Mouse (Mus musculus) hindbrain, embryonic 14.5 days (tissue): ENCODE measurements around the gene Raf1. TPM values are rescaled to one million over a fixed set of nuclear protein-coding genes. Genes with fewer than 3 reads are reported as not detected.

ENCODE experiments used
- ATAC-seq: fragments of 200-750 bp; cut with Nextera tagmentation; 2 replicates; pipeline ENCODE4 v1.8.0; 2017; ENCODE audit warnings: moderate number of reproducible peaks, mild to moderate bottlenecking, moderate TSS enrichment, moderate library complexity; ENCODE audit not compliant: low FRiP score
- DNase-seq: peaks from one replicate; pipeline ENCODE4 v3.0.0-alpha.2; 2015; ENCODE audit warnings: low spot score
- H3K27ac ChIP-seq: fragments of 300-500 bp; sonication (generic); 2 replicates; pipeline ENCODE4 v1.5.1; 2014; ENCODE audit warnings: mild to moderate bottlenecking, moderate library complexity
- H3K27me3 ChIP-seq: fragments of 300-500 bp; sonication (generic); 2 replicates; pipeline ENCODE4 v1.6.1; 2014; ENCODE audit warnings: mild to moderate bottlenecking, low read length, mixed read lengths; ENCODE audit not compliant: control insufficient read depth, insufficient read depth
- H3K36me3 ChIP-seq: fragments of 300-500 bp; sonication (generic); replicated peaks from 2 replicates; pipeline ENCODE4 v1.6.1; 2014; ENCODE audit not compliant: control insufficient read depth, insufficient read depth
- H3K4me1 ChIP-seq: fragments of 300-500 bp; sonication (generic); replicated peaks from 2 replicates; pipeline ENCODE4 v1.6.1; 2014; ENCODE audit warnings: antibody characterized with exemption, low read length, mixed read lengths; ENCODE audit not compliant: control insufficient read depth, insufficient read depth
- H3K4me2 ChIP-seq: fragments of 300-500 bp; sonication (generic); replicated peaks from 2 replicates; pipeline ENCODE4 v1.6.1; 2014; ENCODE audit warnings: mild to moderate bottlenecking, moderate library complexity
- H3K4me3 ChIP-seq: fragments of 300-500 bp; sonication (generic); replicated peaks from 2 replicates; pipeline ENCODE4 v1.5.1; 2014; ENCODE audit warnings: mild to moderate bottlenecking, low read length
- H3K9ac ChIP-seq: fragments of 300-500 bp; sonication (generic); 2 replicates; pipeline ENCODE4 v1.6.1; 2014
- H3K9me3 ChIP-seq: fragments of 300-500 bp; sonication (generic); 2 replicates; pipeline ENCODE4 v1.6.1; 2016; ENCODE audit warnings: low read length; ENCODE audit not compliant: control insufficient read depth
- WGBS: fragments of 180-500 bp; shearing (Covaris S2); extraction: QIAGEN DNeasy Blood & Tissue Kit; methylation state at CpG from one replicate; pipeline ENCODE4 v1.1.7; 2014; 5-methylcytosine and 5-hydroxymethylcytosine counted together
- polyA plus RNA-seq: library from polyadenylated mRNA; unstranded; fragments of >200 nt; fragmentation: Nextera tagmentation; extraction: Ambion mirVana; gene quantifications from 2 replicates; pipeline ENCODE4 v1.2.1, GENCODE M21; 2014

Raf1 gene
- polyA plus RNA-seq, 1 experiment from 2014 or later: 157 TPM

DNA sequence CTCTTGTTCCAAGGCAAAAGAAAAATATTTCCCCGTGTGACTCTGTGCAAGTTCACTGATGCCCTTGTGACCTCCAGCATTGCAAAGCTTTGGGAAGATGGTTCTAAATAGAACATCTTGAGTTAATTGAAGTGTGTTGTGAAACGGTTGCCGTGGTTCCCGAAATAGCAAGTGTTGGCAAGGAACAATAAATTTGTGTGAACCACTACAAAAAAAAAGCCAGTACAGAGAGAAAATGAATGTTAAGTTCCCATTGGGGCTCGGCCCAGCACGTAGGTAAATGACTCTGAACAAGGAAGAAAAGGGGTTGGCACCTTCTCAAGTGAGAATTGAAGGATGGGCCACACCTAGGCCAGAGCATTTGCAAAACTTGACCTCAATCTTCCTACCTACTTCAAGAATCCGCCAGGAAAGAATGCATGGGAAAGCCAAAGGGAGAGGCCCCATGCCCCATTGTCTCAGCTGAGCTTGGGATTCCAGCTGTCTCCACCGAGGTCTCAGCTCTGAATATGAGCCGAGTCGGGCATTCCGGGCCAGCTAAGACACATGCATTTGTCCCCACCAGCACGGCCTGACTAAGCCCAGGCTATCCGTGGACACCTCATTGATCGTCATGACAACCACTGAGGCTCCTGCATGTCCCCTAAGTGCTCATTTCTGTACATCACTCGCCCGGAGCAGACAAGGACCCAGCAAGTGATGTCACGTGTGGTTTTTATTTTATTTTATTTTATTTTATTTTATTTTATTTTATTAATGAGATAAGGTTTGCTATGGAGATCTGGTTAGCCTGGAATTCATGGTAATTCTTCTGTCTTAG, 21.5 kb upstream of the Raf1 start:
- no peak overlapping the region for H3K9ac ChIP-seq
- H3K27ac ChIP-seq: no peak overlapping the region
- WGBS: 40% methylated on average over 17 of the region's 17 CpGs
- ATAC-seq (no peak), DNase-seq (no peak)
- no peaks in the 10 kb centered on the region for H3K27me3 ChIP-seq
- no peak overlapping the region for H3K4me3 ChIP-seq
- no peak overlapping the region for H3K4me2 ChIP-seq
- no peaks in the 10 kb centered on the region for H3K9me3 ChIP-seq
- no peaks in the 10 kb centered on the region for H3K36me3 ChIP-seq
- no peaks in the 10 kb centered on the region for H3K4me1 ChIP-seq

DNA sequence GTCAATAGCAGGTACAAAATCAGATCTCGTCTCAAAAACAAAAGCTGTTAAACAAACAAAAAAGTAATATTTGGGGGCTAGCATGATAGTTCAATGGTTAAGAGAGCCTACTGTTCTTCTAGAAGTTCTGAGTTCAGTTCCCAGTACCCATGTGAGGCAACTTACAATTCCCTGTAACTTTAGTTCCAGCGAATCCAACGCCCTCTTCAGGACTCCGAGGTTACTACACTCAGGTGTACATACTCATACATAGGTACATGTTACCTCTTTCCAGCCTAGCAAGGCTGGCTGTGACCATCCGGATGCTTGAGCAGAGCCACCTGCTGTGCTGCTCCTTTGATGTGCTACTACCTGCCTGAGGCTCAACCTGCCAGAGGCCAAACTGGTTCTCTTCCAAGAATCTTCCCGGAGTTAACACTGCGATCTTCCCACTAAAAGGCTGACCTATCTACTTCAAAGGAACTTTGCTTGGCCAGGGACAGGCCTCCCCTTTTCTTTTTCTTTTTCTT, 20.3 kb upstream of the Raf1 start:
- Histone ChIP-seq H3K9me3 (no peaks in the 10 kb centered on the region), H3K36me3 (no peaks in the 10 kb centered on the region), H3K27ac (no peak overlapping the region), H3K4me2 (no peak overlapping the region), H3K9ac (no peak overlapping the region), H3K4me3 (no peak overlapping the region), H3K27me3 (no peaks in the 10 kb centered on the region), H3K4me1 (no peaks in the 10 kb centered on the region)
- ATAC-seq: no peak
- WGBS: 87% methylated on average over 7 of the region's 7 CpGs
- no peak for DNase-seq

- Histone ChIP-seq H3K27me3 (no peaks in the 10 kb centered on the region), H3K9me3 (no peaks in the 10 kb centered on the region), H3K27ac (no peak overlapping the region), H3K9ac (no peak overlapping the region), H3K4me2 (no peak overlapping the region), H3K36me3 (no peaks in the 10 kb centered on the region), H3K4me1 (no peaks in the 10 kb centered on the region), H3K4me3 (no peak overlapping the region)
- 55% methylated on average over 7 of the region's 7 CpGs for WGBS
- DNase-seq (no peak), ATAC-seq (no peak)
Observed at GRCm38 (mm10) chr6:115695124-115695523, 18.7 kb upstream of the Raf1 start.

- ATAC-seq (no peak), DNase-seq (no peak)
- Histone ChIP-seq H3K4me2 (no peak overlapping the region), H3K36me3 (no peaks in the 10 kb centered on the region), H3K4me1 (no peaks in the 10 kb centered on the region), H3K4me3 (no peak overlapping the region), H3K9ac (no peak overlapping the region), H3K27me3 (no peaks in the 10 kb centered on the region), H3K9me3 (no peaks in the 10 kb centered on the region), H3K27ac (no peak overlapping the region)
- 62% methylated on average over 9 of the region's 9 CpGs for WGBS
Observed at GRCm38 (mm10) chr6:115694441-115694842, 18.0 kb upstream of the Raf1 start.

DNA sequence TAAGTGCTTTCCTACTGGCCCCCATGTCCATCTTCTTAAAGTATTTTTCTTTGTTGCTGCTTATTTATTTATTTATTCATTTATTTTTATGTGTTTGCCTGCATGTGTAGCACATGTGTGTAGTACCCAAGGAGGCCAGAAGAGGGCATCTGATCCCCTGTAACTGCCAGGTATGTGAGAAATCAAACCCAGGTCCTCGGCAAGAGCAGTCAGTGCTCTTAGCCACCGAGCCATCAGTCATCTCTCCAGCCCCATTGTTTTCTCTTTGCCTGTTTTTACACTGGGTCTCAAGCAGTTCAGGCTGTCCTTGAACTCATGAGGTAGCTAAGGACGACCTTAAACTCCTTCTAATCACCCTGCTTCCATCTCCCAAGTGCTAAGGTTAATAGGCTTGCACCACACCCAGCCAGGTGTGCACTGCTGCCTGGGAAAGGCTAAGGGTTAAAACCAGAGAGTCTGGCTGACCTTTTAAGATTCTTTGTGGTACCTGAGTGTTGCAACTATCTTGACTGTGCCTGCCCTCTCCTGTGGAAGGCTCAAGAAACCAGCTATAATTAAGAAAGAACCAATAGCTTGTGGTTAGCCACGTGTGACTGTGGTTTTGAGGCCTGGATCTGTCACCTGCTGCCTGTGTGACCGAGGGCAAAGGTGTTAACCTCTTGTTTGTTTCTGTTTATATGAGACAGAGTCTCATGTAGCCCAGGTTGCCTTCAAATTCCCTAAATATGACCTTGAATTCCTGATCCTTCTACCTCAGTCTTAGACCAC, 16.7 kb upstream of the Raf1 start:
- DNase-seq (no peak), ATAC-seq (no peak)
- Histone ChIP-seq H3K9me3 (no peaks in the 10 kb centered on the region), H3K27ac (no peak overlapping the region), H3K4me3 (no peak overlapping the region), H3K4me1 (no peaks in the 10 kb centered on the region), H3K9ac (no peak overlapping the region), H3K36me3 (no peaks in the 10 kb centered on the region), H3K4me2 (no peak overlapping the region), H3K27me3 (no peaks in the 10 kb centered on the region)
- 66% methylated on average over 5 of the region's 5 CpGs for WGBS

DNA sequence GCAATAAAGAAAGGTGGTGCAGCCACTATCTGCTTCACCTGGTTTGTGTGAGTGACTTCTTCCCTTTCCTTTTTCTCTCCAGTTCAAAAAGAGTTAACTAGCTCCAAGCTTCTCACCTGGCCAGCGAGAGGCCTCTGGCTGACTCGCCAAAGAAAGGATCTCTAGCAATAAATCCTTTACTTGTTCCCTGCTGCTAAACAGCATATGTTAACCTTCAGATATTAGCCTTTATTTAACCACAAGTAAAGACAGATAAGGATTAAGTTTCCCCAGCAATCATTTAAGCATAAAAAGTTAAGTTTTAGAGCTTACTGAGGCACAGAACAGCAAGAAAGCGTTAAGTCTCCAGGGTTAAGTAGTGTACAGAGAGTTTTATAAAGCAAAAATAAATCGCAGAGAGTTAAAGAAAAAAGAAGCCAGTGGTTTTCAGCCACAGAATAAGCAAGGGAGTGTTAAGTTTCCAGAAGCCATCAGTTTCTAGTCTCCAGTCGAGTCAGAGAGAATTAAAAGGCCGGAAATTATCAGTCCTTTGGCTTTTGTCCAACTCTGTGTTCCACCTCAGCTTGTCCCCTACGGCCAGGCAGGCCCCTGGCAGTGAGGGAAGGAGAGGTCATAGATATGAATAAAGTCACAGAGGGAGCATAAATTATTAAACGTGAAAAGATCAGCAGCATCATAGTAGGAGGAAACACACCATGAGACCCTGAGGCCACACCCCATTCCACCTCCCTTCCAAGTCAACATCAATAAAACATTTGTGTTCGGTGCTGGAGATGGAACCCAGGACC, 15.9 kb upstream of the Raf1 start:
- ATAC-seq (no peak), DNase-seq (no peak)
- Histone ChIP-seq H3K9ac (no peak overlapping the region), H3K27ac (no peak overlapping the region), H3K4me2 (no peak overlapping the region), H3K36me3 (no peaks in the 10 kb centered on the region), H3K4me3 (no peak overlapping the region), H3K9me3 (no peaks in the 10 kb centered on the region), H3K27me3 (no peaks in the 10 kb centered on the region), H3K4me1 (no peaks in the 10 kb centered on the region)
- WGBS: 62% methylated on average over 9 of the region's 9 CpGs

DNA sequence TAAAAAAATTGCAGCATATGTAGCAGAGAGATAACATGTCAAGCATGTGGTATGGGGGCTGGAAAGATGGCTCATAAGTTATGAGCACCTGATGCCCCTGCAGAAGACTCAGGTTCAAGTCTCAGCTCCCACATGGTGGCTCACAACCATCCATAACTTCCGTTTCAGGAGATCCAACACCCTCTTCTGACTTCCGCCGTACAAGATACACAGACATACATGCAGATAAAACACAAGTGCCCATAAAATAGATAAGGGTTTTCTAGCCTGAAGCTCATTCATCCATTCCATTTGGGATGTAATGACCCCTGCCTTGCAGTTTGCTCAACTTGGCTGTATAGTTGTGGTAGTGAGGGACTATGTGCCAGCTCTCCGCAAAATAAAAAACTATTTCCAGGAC, 13.7 kb upstream of the Raf1 start:
- Histone ChIP-seq H3K27me3 (no peaks in the 10 kb centered on the region), H3K4me1 (no peaks in the 10 kb centered on the region), H3K9ac (no peak overlapping the region), H3K4me2 (no peak overlapping the region), H3K36me3 (no peaks in the 10 kb centered on the region), H3K9me3 (peaks cover 3% of the 10 kb centered on the region; the same call in 1 of the 2 replicates), H3K4me3 (no peak overlapping the region), H3K27ac (no peak overlapping the region)
- DNase-seq: no peak
- 97% methylated on average over 4 of the region's 4 CpGs for WGBS
- ATAC-seq: no peak

GRCm38 (mm10) chr6:115688589-115688988, 12.2 kb upstream of the Raf1 start:
- no peak overlapping the region for H3K4me2 ChIP-seq
- no peaks in the 10 kb centered on the region for H3K4me1 ChIP-seq
- ATAC-seq (no peak), DNase-seq (no peak)
- peaks cover 3% of the 10 kb centered on the region; the same call in 1 of the 2 replicates for H3K9me3 ChIP-seq
- no peak overlapping the region for H3K9ac ChIP-seq
- 91% methylated on average over 4 of the region's 4 CpGs for WGBS
- no peak overlapping the region for H3K4me3 ChIP-seq
- H3K27me3 ChIP-seq: no peaks in the 10 kb centered on the region
- H3K36me3 ChIP-seq: no peaks in the 10 kb centered on the region
- no peak overlapping the region for H3K27ac ChIP-seq

GRCm38 (mm10) chr6:115687753-115688152, 11.3 kb upstream of the Raf1 start:
- no peak overlapping the region for H3K4me2 ChIP-seq
- H3K9me3 ChIP-seq: peaks cover 3% of the 10 kb centered on the region; the same call in 1 of the 2 replicates
- no peaks in the 10 kb centered on the region for H3K27me3 ChIP-seq
- H3K4me1 ChIP-seq: no peaks in the 10 kb centered on the region
- DNase-seq: no peak
- no peaks in the 10 kb centered on the region for H3K36me3 ChIP-seq
- H3K27ac ChIP-seq: no peak overlapping the region
- WGBS: 76% methylated on average over 3 of the region's 3 CpGs
- no peak overlapping the region for H3K9ac ChIP-seq
- no peak for ATAC-seq
- no peak overlapping the region for H3K4me3 ChIP-seq
